Mouse (Mus musculus) cerebellum, adult 2 months (tissue): ENCODE measurements around the gene Cabp4. TPM values are rescaled to one million over a fixed set of nuclear protein-coding genes. Genes with fewer than 3 reads are reported as not detected.

Source experiments
- DNase-seq, 2 experiments: peaks; one replicate each; pipeline ENCODE4 v3.0.0; 2021
- H3K27ac ChIP-seq: fragments of 200-500 bp; 2 replicates; pipeline ENCODE4 v1.5.1; 2012; ENCODE audit warnings: low read length, control low read depth, inconsistent platforms; ENCODE audit not compliant: insufficient read depth
- H3K27me3 ChIP-seq: fragments of 200-500 bp; 2 replicates; pipeline ENCODE4 v1.6.1; 2012; ENCODE audit warnings: inconsistent platforms, mild to moderate bottlenecking, low read length, moderate library complexity; ENCODE audit not compliant: control insufficient read depth, insufficient read depth
- H3K4me1 ChIP-seq: fragments of 200-500 bp; 2 replicates; pipeline ENCODE4 v1.6.1; 2011; ENCODE audit warnings: low read length; ENCODE audit not compliant: control insufficient read depth, insufficient read depth
- H3K4me3 ChIP-seq: fragments of 200-500 bp; replicated peaks from 2 replicates; pipeline ENCODE3; 2011; ENCODE audit warnings: mild to moderate bottlenecking, low read depth, low read length, control low read depth; ENCODE audit not compliant: insufficient read depth
- CTCF ChIP-seq: fragments of 200-500 bp; IDR thresholded peaks from 2 replicates; pipeline ENCODE4 v1.5.1; 2011; ENCODE audit warnings: low read depth, mild to moderate bottlenecking, control low read depth, low read length, moderate library complexity, borderline replicate concordance; ENCODE audit not compliant: insufficient read depth
- POLR2A ChIP-seq: fragments of 200-500 bp; IDR thresholded peaks from 2 replicates; pipeline ENCODE4 v1.6.1; 2011; ENCODE audit warnings: low read length, control low read depth, borderline replicate concordance; ENCODE audit not compliant: insufficient read depth
- WGBS: fragments of 180-500 bp; shearing (Covaris S2); methylation state at CpG from one replicate; pipeline ENCODE4 v1.1.7; 2018; 5-methylcytosine and 5-hydroxymethylcytosine counted together
- polyA plus RNA-seq: library from polyadenylated mRNA; depleted of rRNA; stranded (reverse); fragments of >200 nt; gene quantifications from 2 replicates; pipeline ENCODE4 v1.2.3, GENCODE M21; 2012

Cabp4 gene
- polyA plus RNA-seq, 1 experiment = 0.16 TPM

- H3K4me3 ChIP-seq = no peak overlapping the region
- TF ChIP-seq CTCF (no peak), POLR2A (no peak)
- H3K27ac ChIP-seq = no peak overlapping the region
- no peaks in the 10 kb centered on the region for H3K4me1 ChIP-seq
- WGBS = 63% methylated on average over 15 of the region's 15 CpGs
- DNase-seq = no peak
- no peaks in the 10 kb centered on the region for H3K27me3 ChIP-seq
Measured at GRCm38 (mm10) chr19:4184976-4185975, 41.4 kb upstream of the Cabp4 start.

GRCm38 (mm10) chr19:4183689-4184088, 39.9 kb upstream of the Cabp4 start:
- TF ChIP-seq POLR2A = no peak
- no peak for TF ChIP-seq CTCF
- Histone ChIP-seq H3K4me1 (no peaks in the 10 kb centered on the region), H3K27me3 (no peaks in the 10 kb centered on the region), H3K27ac (peak overlapping the region; percentile 74; the same call in 1 of the 2 replicates), H3K4me3 (no peak overlapping the region)
- 70% methylated on average over 2 of the region's 2 CpGs for WGBS
- no peak for DNase-seq

GRCm38 (mm10) chr19:4181892-4182291, 38.1 kb upstream of the Cabp4 start:
- Histone ChIP-seq H3K4me3 (no peak overlapping the region), H3K27ac (no peak overlapping the region), H3K4me1 (no peaks in the 10 kb centered on the region), H3K27me3 (no peaks in the 10 kb centered on the region)
- WGBS = 46% methylated on average over 3 of the region's 3 CpGs
- no peak for DNase-seq
- no peak for TF ChIP-seq CTCF
- no peak for TF ChIP-seq POLR2A

- Histone ChIP-seq H3K4me3 (no peak overlapping the region), H3K4me1 (no peaks in the 10 kb centered on the region; the same call in 1 of the 2 replicates), H3K27me3 (no peaks in the 10 kb centered on the region), H3K27ac (no peak overlapping the region)
- DNase-seq = no peak
- 90% methylated on average over 7 of the region's 7 CpGs for WGBS
- TF ChIP-seq POLR2A (no peak), CTCF (no peak)
Measured at GRCm38 (mm10) chr19:4180411-4180810, 36.6 kb upstream of the Cabp4 start.

- no peaks in the 10 kb centered on the region for H3K27me3 ChIP-seq
- H3K4me3 ChIP-seq = no peak within 1 kb of the TSS
- TF ChIP-seq POLR2A (no peak), CTCF (no peak)
- peak; percentile 20 to 24 for DNase-seq
- 12% methylated on average over 11 of the region's 11 CpGs for WGBS
- H3K4me1 ChIP-seq = no peaks in the 10 kb centered on the region; the same call in 1 of the 2 replicates
- H3K27ac ChIP-seq = no peak within 1 kb of the TSS
Measured at GRCm38 (mm10) chr19:4175368-4175947, 31.6 kb upstream of the Cabp4 start, which contains the start of gene Carns1. Gene Carns1, minus strand, starts transcription at chr19:4175479.

- 75% methylated on average over 11 of the region's 11 CpGs for WGBS
- Histone ChIP-seq H3K27me3 (no peaks in the 10 kb centered on the region), H3K4me3 (no peak overlapping the region), H3K27ac (no peak overlapping the region), H3K4me1 (peaks cover 5% of the 10 kb centered on the region)
- no peak for TF ChIP-seq CTCF
- TF ChIP-seq POLR2A = no peak
- no peak for DNase-seq
Measured at GRCm38 (mm10) chr19:4172925-4173324, 29.1 kb upstream of the Cabp4 start.

GRCm38 (mm10) chr19:4171393-4172290, 27.8 kb upstream of the Cabp4 start:
- WGBS = 47% methylated on average over 13 of the region's 13 CpGs
- no peaks in the 10 kb centered on the region for H3K27me3 ChIP-seq
- TF ChIP-seq POLR2A (no peak), CTCF (no peak)
- H3K4me1 ChIP-seq = peaks cover 5% of the 10 kb centered on the region
- no peak overlapping the region for H3K4me3 ChIP-seq
- DNase-seq = peak; percentile 16 to 17
- no peak overlapping the region for H3K27ac ChIP-seq
